ENCODE assay signal across 28 mouse cellular contexts in the genomic region with DNA sequence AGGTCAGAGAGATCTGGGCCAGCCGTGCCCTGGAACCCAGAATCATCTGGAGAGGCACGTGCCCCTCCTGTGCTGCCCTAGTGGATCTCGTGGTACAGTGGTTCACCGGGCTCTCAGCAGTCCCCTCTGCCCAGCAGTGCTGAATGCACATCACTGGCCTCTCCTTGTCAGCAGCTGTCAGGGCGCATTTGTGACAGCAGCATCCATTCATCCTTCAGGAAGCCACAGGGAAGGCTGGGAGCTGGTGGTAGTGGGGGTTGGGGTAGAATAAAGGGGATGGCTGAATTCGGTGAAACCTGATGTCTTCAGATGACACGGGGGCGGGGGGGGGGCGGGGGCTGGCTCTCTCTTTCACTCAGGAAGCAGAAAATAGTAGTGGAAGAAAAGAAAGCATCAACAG. TPM values are rescaled to one million over a fixed set of nuclear protein-coding genes. Genes with fewer than 3 reads are reported as not detected.
DNase-seq lines count a peak whose midpoint lies in the region; ATAC-seq and TF ChIP-seq lines count a peak whose summit lies in the region.
"Had no signal": no experiment of that assay in that cellular context is flagged by ENCODE, and none has a peak within 500 bp of the region (broad histone marks: within the 10 kb centered on the region; RNA-seq: fewer than 3 reads in every experiment).

No protein-coding gene starts in this region.

- no peak overlapping the region for H3K9ac ChIP-seq in hindbrain, embryonic 14.5 days
- no peak overlapping the region for H3K9ac ChIP-seq in midbrain, embryonic 13.5 days (replicated peaks)
- H3K9ac ChIP-seq in midbrain, postnatal 0 days (replicated peaks; ENCODE audit: low read length, poor library complexity, severe bottlenecking), result no peak overlapping the region
- H3K9ac ChIP-seq: embryonic facial prominence, embryonic 15.5 days; forebrain, embryonic 15.5 days; heart, embryonic 13.5 days had no signal

- ATAC-seq in hindbrain, embryonic 14.5 days (ENCODE audit: low FRiP score), result no peak
- peak; percentile 22; the same call in 1 of the 2 replicates for ATAC-seq in midbrain, embryonic 13.5 days
- ATAC-seq in midbrain, postnatal 0 days (ENCODE audit: low FRiP score), result no peak
- ATAC-seq: CD4-positive, CD25-positive, alpha-beta regulatory T cell, adult 4 months; forebrain, embryonic 15.5 days; intestine, postnatal 0 days had no signal

- peak; percentile 15 for DNase-seq in hindbrain, embryonic 10.5 days (ENCODE audit: low spot score)
- DNase-seq in hindbrain, embryonic 14.5 days (ENCODE audit: low spot score), result no peak
- no peak for DNase-seq in midbrain, postnatal 0 days (ENCODE audit: low spot score)
- peak; percentile 63 for DNase-seq in retina, embryonic 14.5 days (ENCODE audit: low spot score)
- no peak for DNase-seq in testis, postnatal 14 days (ENCODE audit: low spot score)
- DNase-seq: adrenal gland, adult 8-10 months; adrenal gland, postnatal 25 days; cerebellum, adult 11-12 months; cerebellum, adult 8-10 months; cerebellum, postnatal 10 days; cerebellum, postnatal 36 days; embryo, embryonic 11 days; gastrocnemius, postnatal 10 days; gastrocnemius, postnatal 36 days; heart, adult 2 months; heart, postnatal 14 days; heart, postnatal 4 days had no signal

- H3K4me1 ChIP-seq in hindbrain, embryonic 10.5 days (replicated peaks), result peaks cover 33% of the 10 kb centered on the region
- H3K4me1 ChIP-seq in hindbrain, embryonic 14.5 days (replicated peaks; ENCODE audit: control insufficient read depth, insufficient read depth, low read length), result peaks cover 12% of the 10 kb centered on the region
- H3K4me1 ChIP-seq in midbrain, embryonic 13.5 days (replicated peaks), result peaks cover 27% of the 10 kb centered on the region
- peaks cover 3% of the 10 kb centered on the region; the same call in 1 of the 2 replicates for H3K4me1 ChIP-seq in midbrain, postnatal 0 days (ENCODE audit: insufficient read depth, low read length)
- H3K4me1 ChIP-seq: embryonic facial prominence, embryonic 15.5 days; heart, embryonic 10.5 days; heart, embryonic 13.5 days had no signal

- no peaks in the 10 kb centered on the region for H3K9me3 ChIP-seq in hindbrain, embryonic 10.5 days
- no peaks in the 10 kb centered on the region for H3K9me3 ChIP-seq in hindbrain, embryonic 14.5 days (ENCODE audit: control insufficient read depth, low read length)
- H3K9me3 ChIP-seq in midbrain, embryonic 13.5 days, result no peaks in the 10 kb centered on the region
- no peaks in the 10 kb centered on the region for H3K9me3 ChIP-seq in midbrain, postnatal 0 days (ENCODE audit: low read length)
- H3K9me3 ChIP-seq: embryonic facial prominence, embryonic 15.5 days; forebrain, embryonic 15.5 days; heart, embryonic 10.5 days; heart, embryonic 13.5 days had no signal

- H3K36me3 ChIP-seq in hindbrain, embryonic 10.5 days, result no peaks in the 10 kb centered on the region
- no peaks in the 10 kb centered on the region for H3K36me3 ChIP-seq in hindbrain, embryonic 14.5 days (replicated peaks; ENCODE audit: control insufficient read depth, insufficient read depth)
- no peaks in the 10 kb centered on the region for H3K36me3 ChIP-seq in midbrain, embryonic 13.5 days
- H3K36me3 ChIP-seq in midbrain, postnatal 0 days (ENCODE audit: insufficient read depth, low read length), result no peaks in the 10 kb centered on the region
- H3K36me3 ChIP-seq: embryonic facial prominence, embryonic 15.5 days; forebrain, embryonic 15.5 days; heart, embryonic 10.5 days; heart, embryonic 13.5 days had no signal

- H3K27ac ChIP-seq in hindbrain, embryonic 10.5 days, result 0 out of 2 replicates have a peak overlapping the region, but pooled peaks have one; percentile 17
- no peak overlapping the region for H3K27ac ChIP-seq in hindbrain, embryonic 14.5 days
- no peak overlapping the region for H3K27ac ChIP-seq in midbrain, embryonic 13.5 days
- H3K27ac ChIP-seq in midbrain, postnatal 0 days (ENCODE audit: low read depth, low read length), result no peak overlapping the region
- H3K27ac ChIP-seq: embryonic facial prominence, embryonic 15.5 days; forebrain, embryonic 15.5 days; heart, adult 2 months; heart, embryonic 10.5 days; heart, embryonic 13.5 days had no signal

- 29% methylated on average over 9 of the region's 9 CpGs for WGBS in hindbrain, embryonic 10.5 days
- WGBS in hindbrain, embryonic 14.5 days, result 21% methylated on average over 9 of the region's 9 CpGs
- 18% methylated on average over 9 of the region's 9 CpGs for WGBS in midbrain, embryonic 13.5 days
- WGBS in midbrain, postnatal 0 days, result 28% methylated on average over 9 of the region's 9 CpGs

- no peak overlapping the region for H3K4me2 ChIP-seq in hindbrain, embryonic 14.5 days (replicated peaks)
- no peak overlapping the region for H3K4me2 ChIP-seq in midbrain, embryonic 13.5 days (replicated peaks)
- no peak overlapping the region for H3K4me2 ChIP-seq in midbrain, postnatal 0 days (ENCODE audit: low read depth, low read length, poor library complexity, severe bottlenecking)
- H3K4me2 ChIP-seq: embryonic facial prominence, embryonic 15.5 days; forebrain, embryonic 15.5 days; heart, embryonic 13.5 days had no signal

- no peak for TF ChIP-seq CTCF in midbrain, postnatal 0 days (IDR thresholded peaks at IDR 0.05)

- no peak overlapping the region for H3K4me3 ChIP-seq in hindbrain, embryonic 10.5 days
- H3K4me3 ChIP-seq in hindbrain, embryonic 14.5 days (replicated peaks; ENCODE audit: low read length), result no peak overlapping the region
- no peak overlapping the region for H3K4me3 ChIP-seq in midbrain, embryonic 13.5 days (replicated peaks)
- H3K4me3 ChIP-seq in midbrain, postnatal 0 days (ENCODE audit: low read depth, low read length), result no peak overlapping the region
- H3K4me3 ChIP-seq: embryonic facial prominence, embryonic 15.5 days; forebrain, embryonic 15.5 days; heart, adult 2 months; heart, embryonic 10.5 days; heart, embryonic 13.5 days had no signal

- H3K27me3 ChIP-seq in hindbrain, embryonic 10.5 days (ENCODE audit: insufficient read depth, poor library complexity, severe bottlenecking), result peaks cover 7% of the 10 kb centered on the region; the same call in 1 of the 2 replicates
- peaks cover 6% of the 10 kb centered on the region; the same call in 1 of the 2 replicates for H3K27me3 ChIP-seq in hindbrain, embryonic 14.5 days (ENCODE audit: control insufficient read depth, insufficient read depth, low read length)
- H3K27me3 ChIP-seq in midbrain, embryonic 13.5 days, result peaks cover 55% of the 10 kb centered on the region
- peaks cover 4% of the 10 kb centered on the region; the same call in 1 of the 2 replicates for H3K27me3 ChIP-seq in midbrain, postnatal 0 days (ENCODE audit: insufficient read depth, low read length)

RNA-seq across cellular contexts. Expression of gene Slc6a11, which starts 38.8 kb away (rescaled TPM):
- polyA plus RNA-seq in hindbrain, embryonic 10.5 days (2016; fragmentation: Nextera tagmentation; extraction: Ambion mirVana), result 0.35 and 0.47 TPM in 2 replicates
- polyA plus RNA-seq in hindbrain, embryonic 14.5 days (2014; fragmentation: Nextera tagmentation; extraction: Ambion mirVana), result 64.0 and 78.9 TPM in 2 replicates
- polyA plus RNA-seq in midbrain, embryonic 13.5 days (2015; fragmentation: Nextera tagmentation; extraction: Ambion mirVana), result 6.4 and 6.5 TPM in 2 replicates
- 162 and 233 TPM in 2 replicates for total RNA-seq in midbrain, postnatal 0 days (2014; rRNA removed)
- polyA plus RNA-seq in midbrain, postnatal 0 days (2015; fragmentation: Nextera tagmentation; extraction: Ambion mirVana), result 109 and 115 TPM in 2 replicates
- total RNA-seq: granulocyte monocyte progenitor cell, adult 5-6 weeks; heart, adult 2 months; heart, postnatal 14 days; MEL had no signal
- polyA plus RNA-seq: C2C12; CD4-positive, CD25-positive, alpha-beta regulatory T cell, adult 4 months; heart, adult 2 months; heart, embryonic 13.5 days; heart, embryonic 16.5 days; intestine, postnatal 0 days had no signal

RNA-seq across cellular contexts. Expression of gene Atp2b2, which starts 49.8 kb away (rescaled TPM):
- polyA plus RNA-seq in hindbrain, embryonic 10.5 days (2016; fragmentation: Nextera tagmentation; extraction: Ambion mirVana), result 1.7 and 5.8 TPM in 2 replicates
- polyA plus RNA-seq in hindbrain, embryonic 14.5 days (2014; fragmentation: Nextera tagmentation; extraction: Ambion mirVana), result 34.2 and 39.0 TPM in 2 replicates
- 13.4 and 13.5 TPM in 2 replicates for polyA plus RNA-seq in midbrain, embryonic 13.5 days (2015; fragmentation: Nextera tagmentation; extraction: Ambion mirVana)
- total RNA-seq in midbrain, postnatal 0 days (2014; rRNA removed), result 84.7 and 96.3 TPM in 2 replicates
- polyA plus RNA-seq in midbrain, postnatal 0 days (2015; fragmentation: Nextera tagmentation; extraction: Ambion mirVana), result 35.1 and 35.4 TPM in 2 replicates
- polyA plus RNA-seq: C2C12 had no signal

Comparison
In these comparisons a context has a peak if more than half of its experiments do, and no peak if none do; other contexts are left out.
1. DNase-seq: peak in hindbrain, embryonic 10.5 days (single experiment) and retina, embryonic 14.5 days (single experiment); none in hindbrain, embryonic 14.5 days (single experiment), midbrain, postnatal 0 days (single experiment) and testis, postnatal 14 days (single experiment).